Mouse (Mus musculus) B cell, adult 67 days (primary cell): ENCODE results near the gene Cnmd. TPM values are rescaled to one million over a fixed set of nuclear protein-coding genes. Genes with fewer than 3 reads are reported as not detected.

Experiments used
- total RNA-seq, 2 experiments: library from RNA; stranded (reverse); gene quantifications; 4 replicates each; pipeline ENCODE4 v1.2.4; 2023

The Cnmd gene
- total RNA-seq = not detected

GRCm38 (mm10) chr14:79662001-79662400 lies at the start of gene Cnmd:
TSS of gene Cnmd (minus strand) at chr14:79662170.

Other genes starting within 250 kb of the Cnmd start
- gene Kbtbd7, start 235.7 kb downstream of the Cnmd start, total RNA-seq = 10 to 100 TPM; 18.5 to 20.6 TPM
- under 1 TPM; 0.39 to 0.70 TPM for gene Kbtbd6, start 210.3 kb downstream of the Cnmd start, total RNA-seq
- 100 to 1,000 TPM; 194 to 200 TPM for gene Elf1, start 181.0 kb downstream of the Cnmd start, total RNA-seq
- gene Wbp4, start 180.7 kb downstream of the Cnmd start, total RNA-seq = 10 to 100 TPM; 33.3 to 33.6 TPM
- 10 to 100 TPM; 54.9 to 71.3 TPM for gene Sugt1, start 74.5 kb downstream of the Cnmd start, total RNA-seq
- gene Pcdh8, start 109.1 kb upstream of the Cnmd start, total RNA-seq = not detected